Mouse (Mus musculus): Measurements from ENCODE around the gene Krtap12-1.
"Not testable (repeated sequence)": the region's sequence is repeated elsewhere in the genome, so short reads cannot be mapped to it uniquely, and the experiment has no call there.

The Krtap12-1 gene
- long read RNA-seq, experiment 1, result 0 reads
- long read RNA-seq, experiment 2, result 0 reads

- intact Hi-C loops (cut with DNase I), result not testable (repeated sequence)
Observed at GRCm38 (mm10) chr10:77720299-77720698, at the start of gene Krtap12-1. Gene Krtap12-1 (plus strand): TSS chr10:77720599.

GRCm38 (mm10) chr10:77670710-77671109 is 49.7 kb upstream of the Krtap12-1 start:
- intact Hi-C loops (cut with DNase I), result no loop called here

- intact Hi-C loops (cut with DNase I), result no loop called here
Observed at GRCm38 (mm10) chr10:77671519-77671918, 48.9 kb upstream of the Krtap12-1 start.

- intact Hi-C loops (cut with DNase I), result no loop called here
Observed at GRCm38 (mm10) chr10:77673765-77674164, 46.6 kb upstream of the Krtap12-1 start.

GRCm38 (mm10) chr10:77677562-77677961 is 42.8 kb upstream of the Krtap12-1 start:
- intact Hi-C loops (cut with DNase I), result no loop called here

- intact Hi-C loops (cut with DNase I), result no loop called here
Observed at GRCm38 (mm10) chr10:77682994-77683393, 37.4 kb upstream of the Krtap12-1 start.

- intact Hi-C loops (cut with DNase I), result no loop called here
Observed at GRCm38 (mm10) chr10:77684181-77684580, 36.2 kb upstream of the Krtap12-1 start.

GRCm38 (mm10) chr10:77685895-77686664 is 34.3 kb upstream of the Krtap12-1 start, which contains the start of gene Tspear:
Gene Tspear (plus strand): TSS chr10:77686569.
- intact Hi-C loops (cut with DNase I), result no loop called here

- intact Hi-C loops (cut with DNase I), result no loop called here
Observed at GRCm38 (mm10) chr10:77687021-77687420, 33.4 kb upstream of the Krtap12-1 start.

GRCm38 (mm10) chr10:77690356-77690807 is 30.0 kb upstream of the Krtap12-1 start, which contains the start of gene Gm19402:
Gene Gm19402 (minus strand): TSS chr10:77690757.
- intact Hi-C loops (cut with DNase I), result not testable (repeated sequence)

GRCm38 (mm10) chr10:77697133-77697532 is 23.3 kb upstream of the Krtap12-1 start, which contains the start of gene Gm9508:
Gene Gm9508 (minus strand): TSS chr10:77697233.
- intact Hi-C loops (cut with DNase I), result no loop called here

GRCm38 (mm10) chr10:77706326-77706725 is 14.1 kb upstream of the Krtap12-1 start, which contains the start of gene Gm10272:
Gene Gm10272 (plus strand): TSS chr10:77706626.
- intact Hi-C loops (cut with DNase I), result no loop called here

- intact Hi-C loops (cut with DNase I), result no loop called here
Observed at GRCm38 (mm10) chr10:77709831-77710230, 10.6 kb upstream of the Krtap12-1 start.

- intact Hi-C loops (cut with DNase I), result not testable (repeated sequence)
Observed at GRCm38 (mm10) chr10:77711157-77711556, 9.2 kb upstream of the Krtap12-1 start, which contains the start of gene Gm10024. Gene Gm10024 (plus strand): TSS chr10:77711457.

GRCm38 (mm10) chr10:77713734-77714133 is 6.7 kb upstream of the Krtap12-1 start:
- intact Hi-C loops (cut with DNase I), result no loop called here

GRCm38 (mm10) chr10:77715507-77715906 is 4.9 kb upstream of the Krtap12-1 start, which contains the start of gene Gm10142:
Gene Gm10142 (plus strand): TSS chr10:77715807.
- intact Hi-C loops (cut with DNase I), result no loop called here

GRCm38 (mm10) chr10:77724855-77725254 is 4.5 kb downstream of the Krtap12-1 start:
- intact Hi-C loops (cut with DNase I), result loop anchor here (5.0 kb wide), 1 partner anchor 152 kb away; no protein-coding TSS in a partner anchor

- intact Hi-C loops (cut with DNase I), result loop anchor here (5.0 kb wide), 1 partner anchor 151 kb away; no protein-coding TSS in a partner anchor
Observed at GRCm38 (mm10) chr10:77726186-77726585, 5.8 kb downstream of the Krtap12-1 start, which contains the start of gene Gm10100. Gene Gm10100 (plus strand): TSS chr10:77726486.

GRCm38 (mm10) chr10:77728280-77728679 is 7.9 kb downstream of the Krtap12-1 start:
- intact Hi-C loops (cut with DNase I), result loop anchor here (5.0 kb wide), 1 partner anchor 149 kb away; no protein-coding TSS in a partner anchor

GRCm38 (mm10) chr10:77729241-77729640 is 8.8 kb downstream of the Krtap12-1 start:
- intact Hi-C loops (cut with DNase I), result loop anchor here (5.0 kb wide), 1 partner anchor 148 kb away; no protein-coding TSS in a partner anchor

GRCm38 (mm10) chr10:77735928-77736327 is 15.5 kb downstream of the Krtap12-1 start:
- intact Hi-C loops (cut with DNase I), result no loop called here

GRCm38 (mm10) chr10:77738929-77739328 is 18.5 kb downstream of the Krtap12-1 start:
- intact Hi-C loops (cut with DNase I), result no loop called here
